Mouse (Mus musculus) hindbrain, postnatal 0 days (tissue): Measurements from ENCODE around the gene Eid2. TPM values are rescaled to one million over a fixed set of nuclear protein-coding genes. Genes with fewer than 3 reads are reported as not detected.

Source experiments
- ATAC-seq: fragments of 200-750 bp; cut with Nextera tagmentation; 2 replicates; pipeline ENCODE4 v1.8.0; 2017; ENCODE audit warnings: mild to moderate bottlenecking, moderate TSS enrichment, moderate library complexity
- DNase-seq: peaks from one replicate; pipeline ENCODE4 v3.0.0-alpha.2; 2015; ENCODE audit warnings: low spot score
- H3K27ac ChIP-seq: fragments of 300-500 bp; sonication (generic); 2 replicates; pipeline ENCODE4 v1.5.1; 2014; ENCODE audit warnings: mild to moderate bottlenecking
- H3K27me3 ChIP-seq: fragments of 300-500 bp; sonication (generic); 2 replicates; pipeline ENCODE4 v1.6.1; 2014; ENCODE audit warnings: low read length, mixed read lengths; ENCODE audit not compliant: insufficient read depth
- H3K36me3 ChIP-seq: fragments of 300-500 bp; sonication (generic); 2 replicates; pipeline ENCODE4 v1.6.1; 2014; ENCODE audit warnings: low read length, mixed read lengths; ENCODE audit not compliant: insufficient read depth
- H3K4me1 ChIP-seq: fragments of 300-500 bp; sonication (generic); 2 replicates; pipeline ENCODE4 v1.6.1; 2014; ENCODE audit warnings: antibody characterized with exemption, low read length, mixed read lengths; ENCODE audit not compliant: insufficient read depth
- H3K4me2 ChIP-seq: fragments of 300-500 bp; sonication (generic); 2 replicates; pipeline ENCODE4 v1.6.1; 2014; ENCODE audit warnings: low read depth, mild to moderate bottlenecking, low read length, moderate library complexity, mixed read lengths
- H3K4me3 ChIP-seq: fragments of 300-500 bp; sonication (generic); 2 replicates; pipeline ENCODE4 v1.5.1; 2014; ENCODE audit warnings: low read length
- H3K9ac ChIP-seq: fragments of 300-500 bp; sonication (generic); replicated peaks from 2 replicates; pipeline ENCODE4 v1.6.1; 2014; ENCODE audit warnings: mild to moderate bottlenecking, low read length, moderate library complexity, mixed read lengths
- H3K9me3 ChIP-seq: fragments of 300-500 bp; sonication (generic); 2 replicates; pipeline ENCODE4 v1.6.1; 2016; ENCODE audit warnings: low read length, mixed read lengths
- CTCF ChIP-seq: IDR thresholded peaks from 2 replicates; pipeline ENCODE4 v1.5.1; 2016; ENCODE audit warnings: antibody characterized with exemption, control low read depth, low read depth
- WGBS: fragments of 180-500 bp; shearing (Covaris S2); extraction: QIAGEN DNeasy Blood & Tissue Kit; methylation state at CpG from one replicate; pipeline ENCODE4 v1.1.7; 2014; 5-methylcytosine and 5-hydroxymethylcytosine counted together
- polyA plus RNA-seq: library from polyadenylated mRNA; unstranded; fragments of >200 nt; fragmentation: Nextera tagmentation; extraction: Ambion mirVana; gene quantifications from 2 replicates; pipeline ENCODE4 v1.2.1, GENCODE M21; 2015
- total RNA-seq: library from RNA; depleted of rRNA; stranded (reverse); fragments of >200 nt; gene quantifications from 2 replicates; pipeline ENCODE4 v1.2.3, GENCODE M21; 2014

The Eid2 gene
- total and polyA plus RNA-seq, 2 experiments from 2014 or later, result 21.0 to 48.4 TPM

DNA sequence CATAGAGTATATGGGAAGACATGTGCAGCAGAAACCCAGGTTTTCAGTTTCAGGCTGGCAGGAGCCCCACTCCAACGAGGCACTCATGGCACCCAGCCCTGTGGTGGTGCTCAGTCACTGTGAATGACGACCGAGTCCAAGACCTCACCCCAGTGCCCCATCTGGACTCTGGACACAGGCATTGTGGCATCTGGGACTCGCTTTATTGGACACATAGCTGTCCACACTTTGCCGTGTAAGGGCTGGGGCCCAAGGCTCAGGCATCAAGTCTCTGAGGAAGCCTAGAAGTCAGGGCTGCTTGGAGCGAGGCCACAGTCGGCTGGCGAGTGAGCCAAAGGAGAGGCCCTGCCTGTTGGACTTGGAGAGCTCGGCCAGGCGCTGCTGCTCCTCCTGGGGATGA lies 38.0 kb downstream of the Eid2 start:
- ATAC-seq, result no peak
- peak; percentile 43 for DNase-seq
- H3K9ac ChIP-seq, result no peak overlapping the region

DNA sequence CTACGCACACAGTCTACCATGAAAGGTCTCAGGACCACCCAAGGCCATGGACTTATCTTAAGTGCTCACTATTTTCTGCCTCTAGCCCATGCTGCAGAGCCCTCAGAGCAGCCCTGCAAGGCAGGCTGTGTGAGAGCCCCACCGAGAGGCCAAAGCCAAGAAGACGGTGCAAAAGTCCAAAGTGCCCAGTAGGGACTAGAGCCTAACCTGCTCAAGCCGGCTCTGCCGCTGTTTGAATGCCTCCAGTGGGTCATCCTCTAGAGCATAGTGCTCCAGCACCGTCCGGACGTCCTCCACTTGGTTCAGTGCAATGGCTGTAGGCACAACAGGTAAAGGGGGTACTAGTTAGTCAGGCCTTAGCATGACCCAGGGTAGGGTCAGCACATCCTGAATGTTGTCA lies 38.5 kb downstream of the Eid2 start:
- TF ChIP-seq CTCF, result no peak
- ATAC-seq (no peak), DNase-seq (no peak)
- H3K27ac ChIP-seq, result no peak overlapping the region
- H3K27me3 ChIP-seq, result no peaks in the 10 kb centered on the region
- no peak overlapping the region for H3K9ac ChIP-seq
- 0 out of 2 replicates have a peak, but pooled peaks cover 12% of the 10 kb centered on the region for H3K4me1 ChIP-seq
- H3K36me3 ChIP-seq, result peaks cover 28% of the 10 kb centered on the region
- H3K4me2 ChIP-seq, result no peak overlapping the region
- WGBS, result 89% methylated on average over 8 of the region's 8 CpGs
- H3K4me3 ChIP-seq, result no peak overlapping the region
- H3K9me3 ChIP-seq, result no peaks in the 10 kb centered on the region

More for the DNA sequence above, 38.0 kb downstream of the Eid2 start:
- peaks cover 28% of the 10 kb centered on the region for H3K36me3 ChIP-seq
- no peak overlapping the region for H3K4me3 ChIP-seq
- TF ChIP-seq CTCF, result no peak
- 72% methylated on average over 10 of the region's 10 CpGs for WGBS
- H3K4me2 ChIP-seq, result no peak overlapping the region
- H3K27ac ChIP-seq, result no peak overlapping the region
- no peaks in the 10 kb centered on the region for H3K27me3 ChIP-seq
- 0 out of 2 replicates have a peak, but pooled peaks cover 8% of the 10 kb centered on the region for H3K4me1 ChIP-seq
- no peaks in the 10 kb centered on the region for H3K9me3 ChIP-seq

DNA sequence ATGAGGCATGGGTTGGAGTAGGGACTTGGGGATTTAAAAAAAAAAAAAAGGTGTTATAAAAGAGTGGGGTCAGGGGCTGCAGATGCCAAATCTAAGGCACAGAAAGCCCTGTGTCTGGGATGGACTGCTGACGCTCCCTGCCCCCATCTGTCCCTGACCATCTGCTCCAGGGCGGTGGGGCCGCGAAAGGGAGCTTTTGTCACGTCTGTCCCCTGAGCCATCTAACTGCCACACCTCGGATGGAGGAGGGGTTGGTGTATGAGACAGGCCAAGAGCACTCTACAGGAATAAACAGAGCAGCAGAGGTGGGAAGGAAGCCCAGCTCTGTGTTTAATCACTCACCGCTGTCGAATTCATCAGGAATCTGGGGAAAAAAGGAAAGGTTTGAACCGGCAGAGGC lies 42.1 kb downstream of the Eid2 start:
- H3K27me3 ChIP-seq, result no peaks in the 10 kb centered on the region
- H3K4me3 ChIP-seq, result no peak overlapping the region
- H3K9me3 ChIP-seq, result no peaks in the 10 kb centered on the region
- no peak overlapping the region for H3K4me2 ChIP-seq
- 41% methylated on average over 9 of the region's 9 CpGs for WGBS
- no peak for TF ChIP-seq CTCF
- no peak overlapping the region for H3K9ac ChIP-seq
- H3K36me3 ChIP-seq, result peaks cover 34% of the 10 kb centered on the region
- ATAC-seq, result no peak
- no peak overlapping the region for H3K27ac ChIP-seq
- DNase-seq, result peak; percentile 42
- H3K4me1 ChIP-seq, result 0 out of 2 replicates have a peak, but pooled peaks cover 6% of the 10 kb centered on the region

DNA sequence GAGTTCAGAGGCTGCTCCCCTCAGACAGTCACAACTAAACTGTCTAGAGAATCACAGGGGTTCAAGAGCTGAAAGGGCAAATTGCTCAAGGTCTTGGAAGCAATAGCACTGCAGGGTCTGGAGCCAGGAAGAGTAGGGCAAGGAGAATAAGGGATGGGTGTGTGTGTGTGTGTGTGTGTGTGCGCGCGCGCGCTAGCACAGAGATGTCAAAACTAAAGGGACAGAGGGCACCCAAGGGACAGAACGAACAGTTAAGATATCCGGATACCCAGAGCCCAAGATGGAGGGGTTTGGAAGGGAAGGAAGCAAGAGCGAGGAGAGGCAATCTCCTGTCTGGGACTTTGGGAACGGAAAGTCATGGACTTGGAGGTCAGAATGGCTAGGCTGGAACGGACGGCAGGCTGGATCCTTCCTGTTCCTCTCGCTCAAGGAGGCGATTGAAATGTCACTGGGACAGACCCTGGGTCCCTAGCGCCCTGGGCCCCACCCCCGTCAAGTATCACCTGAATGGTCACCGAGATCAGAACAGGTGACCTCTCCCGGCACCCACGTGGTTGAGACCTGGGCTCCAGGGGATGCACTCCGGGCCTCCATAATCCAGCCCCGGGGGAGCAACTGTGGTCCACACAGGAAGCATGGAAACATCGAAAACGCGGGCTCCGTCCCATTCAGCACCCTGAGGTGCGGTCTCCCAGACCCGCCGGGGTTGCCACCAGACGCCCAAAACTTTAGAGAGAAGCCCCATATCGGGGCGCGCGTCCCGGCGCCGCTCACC lies 43.7 kb downstream of the Eid2 start:
- 5% methylated on average over 35 of the region's 35 CpGs for WGBS
- 0 out of 2 replicates have a peak, but pooled peaks cover 6% of the 10 kb centered on the region for H3K4me1 ChIP-seq
- H3K27ac ChIP-seq, result peak overlapping the region; percentile 67
- peaks cover 35% of the 10 kb centered on the region for H3K36me3 ChIP-seq
- TF ChIP-seq CTCF, result no peak
- no peaks in the 10 kb centered on the region for H3K9me3 ChIP-seq
- peak; percentile 77 for ATAC-seq
- H3K4me3 ChIP-seq, result peak overlapping the region; percentile 72
- peak overlapping the region; percentile 79 for H3K9ac ChIP-seq
- no peaks in the 10 kb centered on the region for H3K27me3 ChIP-seq
- H3K4me2 ChIP-seq, result peak overlapping the region; percentile 84
- DNase-seq, result peak; percentile 6

DNA sequence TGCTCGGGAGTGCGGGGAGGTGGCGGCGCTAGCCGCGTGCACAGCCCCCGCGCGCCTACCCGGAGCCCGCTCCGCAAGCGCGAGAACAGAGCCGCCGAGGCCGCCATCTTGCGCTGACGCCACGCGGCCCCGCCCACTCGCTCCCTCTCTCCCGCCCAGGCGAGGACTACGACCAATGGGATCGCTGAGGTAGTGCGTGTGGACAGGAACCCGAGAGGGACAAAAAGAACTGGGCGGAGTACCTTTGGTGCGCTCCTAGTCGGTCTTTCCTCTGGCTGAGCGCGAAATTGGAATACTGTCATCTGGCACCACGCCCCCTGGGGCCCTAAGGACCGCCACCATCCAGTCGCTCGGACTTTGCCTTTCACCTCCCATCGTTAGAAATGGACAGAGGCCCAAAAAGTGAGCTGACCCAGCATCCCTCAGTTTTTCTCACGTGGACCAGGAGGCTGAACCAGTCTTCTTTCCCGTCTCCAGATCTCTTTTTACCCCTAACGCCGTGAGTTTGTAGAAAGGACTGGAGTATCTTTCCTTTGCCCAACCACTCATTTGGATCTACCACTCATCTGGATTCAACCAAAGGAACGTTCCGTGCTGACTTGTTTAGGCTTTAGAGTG lies 44.4 kb downstream of the Eid2 start, which contains the start of gene Timm50:
Timm50 (minus strand) TSS at position 147 of the 618 bp plus-strand sequence.
- ATAC-seq, result peak; percentile 97
- TF ChIP-seq CTCF, result no peak
- under 1% methylated on average over 45 of the region's 45 CpGs for WGBS
- Histone ChIP-seq H3K9me3 (no peaks in the 10 kb centered on the region), H3K27me3 (no peaks in the 10 kb centered on the region), H3K9ac (peak within 1 kb of the TSS; percentile 79), H3K4me1 (0 out of 2 replicates have a peak, but pooled peaks cover 6% of the 10 kb centered on the region), H3K27ac (peak within 1 kb of the TSS; percentile 67), H3K4me2 (peak within 1 kb of the TSS; percentile 84), H3K36me3 (peaks cover 38% of the 10 kb centered on the region), H3K4me3 (peak within 1 kb of the TSS; percentile 72)
- DNase-seq, result peak; percentile 99

DNA sequence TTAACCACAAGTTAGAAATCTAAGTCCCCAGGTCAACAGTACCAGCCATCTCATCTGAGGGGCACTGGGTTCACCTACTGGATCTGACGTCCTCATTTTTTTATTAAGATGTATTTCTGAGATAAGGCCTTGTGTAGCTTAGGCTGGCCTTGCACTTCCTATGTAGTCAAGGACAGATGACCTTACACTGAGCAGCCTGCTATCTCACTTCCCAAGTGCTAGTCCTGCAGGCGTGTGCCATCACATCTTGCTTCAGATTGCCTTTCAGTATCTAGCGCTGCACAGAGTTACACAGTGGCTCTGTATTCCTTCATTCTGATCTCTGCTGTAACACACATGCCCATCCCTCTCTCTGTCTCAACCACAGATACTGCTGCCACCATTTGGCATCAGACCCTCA lies 50.4 kb downstream of the Eid2 start:
- no peak for TF ChIP-seq CTCF
- ATAC-seq, result no peak
- no peak overlapping the region for H3K4me3 ChIP-seq
- H3K4me1 ChIP-seq, result no peaks in the 10 kb centered on the region
- no peak overlapping the region for H3K9ac ChIP-seq
- H3K4me2 ChIP-seq, result no peak overlapping the region
- H3K27me3 ChIP-seq, result no peaks in the 10 kb centered on the region
- WGBS, result 92% methylated on average over 3 of the region's 3 CpGs
- no peaks in the 10 kb centered on the region for H3K9me3 ChIP-seq
- no peak overlapping the region for H3K27ac ChIP-seq
- peaks cover 82% of the 10 kb centered on the region for H3K36me3 ChIP-seq
- no peak for DNase-seq
